Mouse (Mus musculus): ENCODE results near the gene Psg28. TPM values are rescaled to one million over a fixed set of nuclear protein-coding genes. Genes with fewer than 3 reads are reported as not detected.
A peak's percentile ranks its signal among the peaks of the same experiment; 100 is the strongest.
"Not testable (repeated sequence)": the region's sequence is repeated elsewhere in the genome, so short reads cannot be mapped to it uniquely, and the experiment has no call there.

Gene Psg28
- not detected in 2 replicates for polyA plus RNA-seq (2014; fragmentation: Nextera tagmentation; extraction: Ambion mirVana)

DNA sequence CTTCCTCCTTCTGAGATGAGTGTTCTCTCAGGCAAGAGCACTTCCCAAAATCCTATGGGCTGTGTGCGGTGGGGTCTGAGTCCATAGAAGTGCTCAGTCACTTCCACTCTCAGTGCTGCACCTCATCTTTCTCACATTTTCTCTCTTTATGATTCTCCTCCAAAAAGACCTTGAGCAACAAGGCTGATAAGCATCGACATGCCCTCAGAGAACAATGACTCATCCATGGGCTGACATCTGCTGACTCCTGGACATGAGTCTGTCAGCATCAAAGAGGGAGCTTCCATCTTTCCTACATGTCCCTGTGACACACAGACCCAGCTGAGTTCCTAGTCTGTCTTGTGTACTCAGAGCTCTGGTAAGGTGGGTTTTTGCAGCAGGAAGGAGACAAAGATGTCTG, at the start of gene Psg28:
Gene Psg28, minus strand, starts transcription at position 101 of the 400 bp plus-strand sequence.
- not testable (repeated sequence) for H3K27ac ChIP-seq (ENCODE audit: low read depth, low read length); H3K9me3 ChIP-seq (ENCODE audit: control insufficient read depth, low read length); H3K36me3 ChIP-seq (ENCODE audit: control insufficient read depth, insufficient read depth, low read length); H3K4me1 ChIP-seq (replicated peaks; ENCODE audit: control insufficient read depth, insufficient read depth, low read length); ATAC-seq (replicated peaks; ENCODE audit: low FRiP score); H3K27me3 ChIP-seq (ENCODE audit: control insufficient read depth, insufficient read depth, low read length); DNase-seq (ENCODE audit: low spot score); H3K4me2 ChIP-seq (ENCODE audit: low read depth, low read length, severe bottlenecking); H3K9ac ChIP-seq (ENCODE audit: low read length); H3K4me3 ChIP-seq (ENCODE audit: low read depth, low read length)
- 81% methylated on average over 2 of the region's 2 CpGs for WGBS

DNA sequence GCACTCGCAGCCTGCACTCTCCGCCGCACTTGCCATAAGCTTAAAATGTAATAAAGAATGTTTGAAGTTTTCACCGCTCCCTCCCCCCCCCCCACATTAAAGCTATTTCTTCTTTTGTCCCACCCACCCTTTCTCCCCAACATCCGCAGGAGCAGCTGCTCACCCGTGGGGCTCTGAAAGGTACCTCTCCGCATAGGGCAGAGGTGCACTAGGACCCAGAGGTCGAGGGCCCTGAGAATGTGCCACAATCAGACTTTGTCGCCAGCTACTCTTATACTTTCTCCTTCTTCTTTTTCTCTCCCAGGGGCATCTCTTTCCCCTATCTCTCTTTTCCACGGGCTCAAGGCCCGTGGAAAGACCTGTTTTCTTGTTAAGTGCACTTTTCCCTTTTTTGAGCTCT, 28.4 kb downstream of the Psg28 start:
- H3K9ac ChIP-seq (ENCODE audit: low read length) = peak overlapping the region; percentile 27; the same call in 1 of the 2 replicates
- peak overlapping the region; percentile 15; the same call in 1 of the 2 replicates for H3K4me3 ChIP-seq (ENCODE audit: low read depth, low read length)
- H3K9me3 ChIP-seq (ENCODE audit: control insufficient read depth, low read length) = peaks cover 5% of the 10 kb centered on the region
- WGBS = 47% methylated on average over 11 of the region's 11 CpGs
- ATAC-seq (replicated peaks; ENCODE audit: low FRiP score) (peak; percentile 56; the same call in 1 of the 2 replicates), DNase-seq (ENCODE audit: low spot score) (no peak)
- no peaks in the 10 kb centered on the region for H3K27me3 ChIP-seq (ENCODE audit: control insufficient read depth, insufficient read depth, low read length)
- no peaks in the 10 kb centered on the region for H3K4me1 ChIP-seq (replicated peaks; ENCODE audit: control insufficient read depth, insufficient read depth, low read length)
- H3K4me2 ChIP-seq (ENCODE audit: low read depth, low read length, severe bottlenecking) = peak overlapping the region; percentile 15; the same call in 1 of the 2 replicates
- no peak overlapping the region for H3K27ac ChIP-seq (ENCODE audit: low read depth, low read length)
- no peaks in the 10 kb centered on the region for H3K36me3 ChIP-seq (ENCODE audit: control insufficient read depth, insufficient read depth, low read length)

DNA sequence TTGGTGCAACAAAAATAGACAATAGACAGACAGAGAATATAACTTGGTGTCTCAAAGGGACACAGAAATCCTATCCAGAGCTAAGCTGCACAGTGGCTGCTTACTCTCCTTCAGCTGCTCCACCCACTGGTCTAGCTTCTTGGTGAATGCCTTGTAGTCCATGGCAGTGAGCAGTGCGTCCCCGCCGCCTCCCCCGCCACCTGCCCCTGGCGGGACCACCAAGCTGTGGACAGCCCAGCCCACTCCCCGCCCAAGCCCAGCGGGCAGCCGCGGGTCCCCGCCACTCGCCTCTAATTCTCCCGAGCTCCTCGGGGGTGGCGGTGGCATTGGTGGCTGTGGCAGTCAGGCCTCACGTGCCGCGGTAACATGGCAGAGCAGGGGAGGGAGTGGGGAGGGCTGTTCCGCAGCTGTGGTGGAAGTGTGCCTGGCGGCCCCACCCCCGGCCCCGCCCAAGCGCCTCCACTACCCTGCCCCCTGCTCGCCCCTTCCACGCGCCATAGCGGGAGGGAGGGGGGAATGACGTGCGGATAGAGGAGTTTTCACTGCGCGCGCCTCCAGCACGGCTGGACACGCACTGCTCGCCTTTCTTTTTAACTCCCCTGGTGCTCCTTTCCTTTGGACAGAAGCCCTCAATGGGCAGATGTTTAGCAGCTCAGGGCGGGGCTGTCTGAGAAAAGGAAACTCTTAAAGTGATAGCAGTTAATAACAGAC, 29.2 kb downstream of the Psg28 start:
- Histone ChIP-seq H3K4me2 (ENCODE audit: low read depth, low read length, severe bottlenecking) (peak overlapping the region; percentile 21; the same call in 1 of the 2 replicates), H3K4me1 (replicated peaks; ENCODE audit: control insufficient read depth, insufficient read depth, low read length) (no peaks in the 10 kb centered on the region), H3K36me3 (ENCODE audit: control insufficient read depth, insufficient read depth, low read length) (no peaks in the 10 kb centered on the region), H3K27me3 (ENCODE audit: control insufficient read depth, insufficient read depth, low read length) (no peaks in the 10 kb centered on the region), H3K9ac (ENCODE audit: low read length) (peak overlapping the region; percentile 27; the same call in 1 of the 2 replicates), H3K4me3 (ENCODE audit: low read depth, low read length) (peak overlapping the region; percentile 15), H3K27ac (ENCODE audit: low read depth, low read length) (no peak overlapping the region), H3K9me3 (ENCODE audit: control insufficient read depth, low read length) (peaks cover 5% of the 10 kb centered on the region)
- peak; percentile 91 for ATAC-seq (replicated peaks; ENCODE audit: low FRiP score)
- WGBS = 34% methylated on average over 35 of the region's 35 CpGs
- peak; percentile 58 for DNase-seq (ENCODE audit: low spot score)

DNA sequence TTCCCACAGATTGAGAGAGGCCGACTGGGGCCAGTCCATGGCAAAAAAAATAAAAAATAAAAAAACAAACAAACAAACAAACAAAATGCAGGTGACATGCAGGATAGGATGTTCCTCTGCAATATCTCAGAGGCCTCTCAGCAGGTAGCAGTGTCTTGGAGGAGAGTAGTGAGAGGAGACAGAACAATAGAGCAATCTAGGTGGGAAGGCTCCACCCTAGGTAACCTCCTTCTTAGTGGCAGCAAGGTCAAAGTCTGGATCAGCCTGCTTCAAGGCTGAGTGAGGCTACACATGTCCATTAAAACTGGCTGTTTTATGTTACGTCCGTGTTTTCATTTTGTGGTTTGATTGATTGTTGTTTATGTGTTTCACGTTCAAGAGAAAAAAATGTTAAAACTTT, 40.4 kb downstream of the Psg28 start:
- H3K9ac ChIP-seq (ENCODE audit: low read length); H3K4me3 ChIP-seq (ENCODE audit: low read depth, low read length); H3K27ac ChIP-seq (ENCODE audit: low read depth, low read length); H3K9me3 ChIP-seq (ENCODE audit: control insufficient read depth, low read length); H3K36me3 ChIP-seq (ENCODE audit: control insufficient read depth, insufficient read depth, low read length); H3K4me1 ChIP-seq (replicated peaks; ENCODE audit: control insufficient read depth, insufficient read depth, low read length); H3K4me2 ChIP-seq (ENCODE audit: low read depth, low read length, severe bottlenecking); H3K27me3 ChIP-seq (ENCODE audit: control insufficient read depth, insufficient read depth, low read length); ATAC-seq (replicated peaks; ENCODE audit: low FRiP score); DNase-seq (ENCODE audit: low spot score): not testable (repeated sequence)
- 88% methylated on average over 4 of the region's 4 CpGs for WGBS

DNA sequence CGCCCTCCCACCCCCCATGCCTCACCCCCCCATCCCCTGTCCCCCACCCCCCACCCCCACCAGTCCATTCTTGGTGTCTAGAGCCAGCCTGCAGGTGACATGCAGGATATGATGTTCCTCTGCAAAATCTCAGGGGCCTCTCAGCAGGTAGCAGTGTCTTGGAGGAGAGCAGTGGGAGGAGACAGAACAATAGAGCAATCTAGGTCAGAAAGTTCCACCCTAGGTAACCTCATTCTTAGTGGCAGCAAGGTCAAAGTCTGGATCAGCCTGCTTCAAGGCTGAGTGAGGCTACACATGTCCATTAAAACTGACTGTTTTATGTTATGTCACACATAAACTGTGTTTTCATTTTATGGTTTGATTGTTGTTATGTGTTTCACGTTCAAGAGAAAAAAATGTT, 53.5 kb downstream of the Psg28 start:
- Histone ChIP-seq H3K4me1 (replicated peaks; ENCODE audit: control insufficient read depth, insufficient read depth, low read length) (no peaks in the 10 kb centered on the region), H3K4me3 (ENCODE audit: low read depth, low read length) (no peak overlapping the region), H3K9me3 (ENCODE audit: control insufficient read depth, low read length) (peaks cover 9% of the 10 kb centered on the region; the same call in 1 of the 2 replicates), H3K36me3 (ENCODE audit: control insufficient read depth, insufficient read depth, low read length) (no peaks in the 10 kb centered on the region), H3K27ac (ENCODE audit: low read depth, low read length) (no peak overlapping the region), H3K4me2 (ENCODE audit: low read depth, low read length, severe bottlenecking) (no peak overlapping the region), H3K9ac (ENCODE audit: low read length) (no peak overlapping the region), H3K27me3 (ENCODE audit: control insufficient read depth, insufficient read depth, low read length) (no peaks in the 10 kb centered on the region)
- ATAC-seq (replicated peaks; ENCODE audit: low FRiP score) = no peak
- no peak for DNase-seq (ENCODE audit: low spot score)
- WGBS = 60% methylated on average over 2 of the region's 2 CpGs

Small RNA genes lying within 50 kb of the gene (microRNA-seq; reads per million reads assigned to microRNA genes)
- gene Gm24715 (ENCODE audit: insufficient number of aligned reads) = not detected

Other genes starting within 250 kb of the Psg28 start
- gene Mill1, start 186.7 kb downstream of the Psg28 start, polyA plus RNA-seq (2014; fragmentation: Nextera tagmentation; extraction: Ambion mirVana) = not detected in 2 replicates
- not detected in 2 replicates for gene Psg18, start 77.0 kb downstream of the Psg28 start, polyA plus RNA-seq (2014; fragmentation: Nextera tagmentation; extraction: Ambion mirVana)
- gene Psg26, start 52.1 kb upstream of the Psg28 start, polyA plus RNA-seq (2014; fragmentation: Nextera tagmentation; extraction: Ambion mirVana) = not detected in 2 replicates
- gene Psg25, start 100.2 kb upstream of the Psg28 start, polyA plus RNA-seq (2014; fragmentation: Nextera tagmentation; extraction: Ambion mirVana) = not detected in 2 replicates
- not detected in 2 replicates for gene Psg27, start 135.3 kb upstream of the Psg28 start, polyA plus RNA-seq (2014; fragmentation: Nextera tagmentation; extraction: Ambion mirVana)
- not detected in 2 replicates for gene Psg23, start 184.5 kb upstream of the Psg28 start, polyA plus RNA-seq (2014; fragmentation: Nextera tagmentation; extraction: Ambion mirVana)
- not detected in 2 replicates for gene Psg21, start 224.7 kb upstream of the Psg28 start, polyA plus RNA-seq (2014; fragmentation: Nextera tagmentation; extraction: Ambion mirVana)